Mouse (Mus musculus) liver, adult 2 months (tissue): ENCODE measurements around the gene Adcy10.

Source experiments
- CTCF ChIP-seq: fragments of 200-500 bp; IDR thresholded peaks from 2 replicates; pipeline ENCODE4 v1.5.1; 2011; ENCODE audit warnings: low read depth, low read length, control low read depth
- POLR2A ChIP-seq: fragments of 200-500 bp; IDR thresholded peaks from 2 replicates; pipeline ENCODE4 v1.6.1; 2011; ENCODE audit warnings: low read length, control low read depth; ENCODE audit not compliant: insufficient read depth; ENCODE audit errors: extremely low read depth

DNA sequence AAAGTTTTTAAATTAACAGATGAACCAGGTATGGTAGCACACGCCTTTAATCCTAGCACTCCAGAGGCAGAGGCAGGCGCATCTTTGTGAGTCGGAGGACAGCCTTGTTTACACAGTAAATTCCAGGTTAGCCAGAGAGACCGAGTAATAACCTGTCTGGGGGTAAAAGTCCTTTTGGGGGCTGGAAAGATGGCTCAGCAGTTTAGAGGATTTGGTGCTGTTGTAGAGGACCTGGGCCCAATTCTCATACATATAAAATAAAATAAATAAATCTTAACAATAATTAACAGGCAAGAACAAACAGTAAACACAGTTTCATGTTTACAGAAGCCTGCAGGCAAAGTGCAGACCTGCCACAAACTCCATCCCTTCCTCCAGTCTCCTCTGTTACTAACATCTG is 123.9 kb downstream of the Adcy10 start:
- TF ChIP-seq CTCF (no peak), POLR2A (no peak)
